Mouse (Mus musculus) liver, adult 2 months (tissue): ENCODE data around the gene Ifitm1.

Experiments
- CTCF ChIP-seq: fragments of 200-500 bp; IDR thresholded peaks from 2 replicates; pipeline ENCODE4 v1.5.1; 2011; ENCODE audit warnings: low read depth, low read length, control low read depth
- POLR2A ChIP-seq: fragments of 200-500 bp; IDR thresholded peaks from 2 replicates; pipeline ENCODE4 v1.6.1; 2011; ENCODE audit warnings: low read length, control low read depth; ENCODE audit not compliant: insufficient read depth; ENCODE audit errors: extremely low read depth

DNA sequence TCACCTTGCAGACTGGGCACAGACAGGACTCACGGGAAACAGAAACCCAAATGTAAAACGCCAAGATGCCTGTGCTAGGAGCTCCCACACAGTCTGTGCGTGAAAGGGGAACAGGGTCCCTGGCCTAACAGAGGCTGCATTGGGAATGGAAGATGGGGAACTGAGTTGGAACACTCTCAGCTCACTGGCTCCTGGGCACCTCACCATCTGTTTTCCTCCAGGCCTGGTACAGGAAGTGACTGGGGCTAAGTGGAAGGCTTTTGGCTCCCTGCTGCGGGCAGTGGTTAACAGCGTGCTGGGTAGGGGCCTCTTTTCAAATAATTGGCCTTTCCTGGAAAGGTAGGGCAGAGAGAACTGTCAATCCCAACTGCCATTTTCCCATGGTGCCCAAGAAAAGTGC, 23.6 kb downstream of the Ifitm1 start:
- TF ChIP-seq CTCF (no peak), POLR2A (no peak)
